Mouse (Mus musculus) bone marrow, adult 2 months (tissue): ENCODE measurements around the gene Rita1.

Source experiments
- CTCF ChIP-seq: fragments of 200-500 bp; IDR thresholded peaks from 2 replicates; pipeline ENCODE4 v1.5.1; 2011; ENCODE audit warnings: low read length, control low read depth; ENCODE audit not compliant: control insufficient read depth, insufficient read depth
- POLR2A ChIP-seq: fragments of 200-500 bp; IDR thresholded peaks from 2 replicates; pipeline ENCODE4 v1.6.1; 2011; ENCODE audit warnings: low read depth, mild to moderate bottlenecking, control low read depth, low read length, borderline replicate concordance; ENCODE audit not compliant: control insufficient read depth

DNA sequence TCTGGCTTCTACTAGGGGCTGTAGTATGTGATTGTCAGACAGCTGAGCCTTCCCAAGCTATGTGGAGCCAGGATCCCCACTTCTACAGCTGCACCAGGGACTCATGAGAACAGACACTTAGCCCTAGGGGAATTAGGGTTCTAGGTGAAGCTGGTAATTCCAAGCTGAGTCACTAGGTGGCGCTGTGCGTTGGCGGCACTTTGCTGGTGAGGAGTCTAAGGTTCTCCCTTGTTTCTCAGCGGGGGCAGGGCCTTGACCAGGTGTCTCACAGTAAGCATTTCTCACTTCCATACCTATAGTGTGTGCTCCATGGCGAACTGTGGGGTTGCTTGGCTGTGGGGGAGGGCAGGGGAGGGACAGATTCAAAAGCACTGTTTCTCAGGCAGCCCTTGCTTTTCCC, 6.8 kb upstream of the Rita1 start:
- TF ChIP-seq POLR2A = no peak
- peak; percentile 97 for TF ChIP-seq CTCF
